Mouse (Mus musculus) stomach, postnatal 0 days (tissue): Measurements from ENCODE around the gene Gm10413.
"Not testable (repeated sequence)": the region's sequence is repeated elsewhere in the genome, so short reads cannot be mapped to it uniquely, and the experiment has no call there.

Source experiments
- CTCF ChIP-seq: IDR thresholded peaks from 2 replicates; pipeline ENCODE4 v1.5.1; 2016; ENCODE audit warnings: antibody characterized with exemption, low read depth, mild to moderate bottlenecking, moderate library complexity
- EP300 ChIP-seq: optimal IDR thresholded peaks from 2 replicates; pipeline ENCODE3; 2016; ENCODE audit warnings: antibody characterized with exemption

DNA sequence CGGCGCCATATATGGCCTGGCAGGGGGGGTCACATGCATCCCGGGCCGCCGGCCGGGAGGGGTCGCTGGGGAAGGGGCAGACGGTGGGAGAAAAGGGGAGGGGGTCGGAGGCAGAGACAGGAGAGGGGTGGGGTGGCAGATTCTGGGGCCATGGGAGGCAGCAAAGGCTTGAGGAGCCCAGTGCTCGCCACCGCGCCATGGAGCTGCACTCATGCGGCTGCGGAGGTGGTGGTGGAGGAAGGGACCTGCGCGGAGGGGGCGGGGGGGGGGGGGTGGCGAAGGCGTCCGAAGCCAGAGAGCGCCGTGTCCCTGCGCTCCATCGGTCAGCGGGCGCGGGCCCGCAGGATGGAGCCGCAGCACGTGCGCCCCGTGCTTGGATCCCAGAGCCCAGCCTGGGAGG lies 17.4 kb downstream of the Gm10413 start, which contains the start of gene Gm10409:
- not testable (repeated sequence) for TF ChIP-seq EP300, CTCF
